Mouse (Mus musculus) C2C12 (cell line): Measurements from ENCODE around the gene Rbfox3.

Experiments
- MAX ChIP-seq: IDR thresholded peaks from one replicate; pipeline ENCODE4 v1.6.1; 2011; ENCODE audit warnings: mild to moderate bottlenecking, control low read depth
- MYOG ChIP-seq: IDR thresholded peaks from one replicate; pipeline ENCODE4 v1.6.1; 2011; ENCODE audit not compliant: control insufficient read depth, insufficient read length; ENCODE audit errors: extremely low read depth

GRCm38 (mm10) chr11:118838167-118838566 lies 73.2 kb downstream of the Rbfox3 start:
- TF ChIP-seq MAX = no peak
- no peak for TF ChIP-seq MYOG
